Mouse (Mus musculus) activated CD4-positive, CD25-positive, alpha-beta regulatory T cell, adult 4 months (primary cell): Measurements from ENCODE around the gene Mapk14. TPM values are rescaled to one million over a fixed set of nuclear protein-coding genes. Genes with fewer than 3 reads are reported as not detected.

ENCODE experiments used
- ATAC-seq: one replicate; pipeline ENCODE4 v1.8.0; 2017
- polyA plus RNA-seq, 2 experiments: library from polyadenylated mRNA; unstranded; fragments of 100-300 nt; shearing (Covaris generic); gene quantifications; one replicate each; pipeline ENCODE4 v1.2.1; 2017

Mapk14 gene
- polyA plus RNA-seq, 2 experiments from 2014 or later = 17.5 to 22.4 TPM

GRCm38 (mm10) chr17:28785036-28785435, 93.9 kb downstream of the Mapk14 start:
- ATAC-seq = no peak

- no peak for ATAC-seq
These were observed 96.4 kb downstream of the Mapk14 start for GRCm38 (mm10) chr17:28787507-28787906.

- ATAC-seq = no peak
These were observed 105.9 kb downstream of the Mapk14 start for GRCm38 (mm10) chr17:28797031-28797430.

Other genes starting within 250 kb of the Mapk14 start
- gene Fkbp5, start 173.8 kb upstream of the Mapk14 start, polyA plus RNA-seq = 10 to 100 TPM; 17.9 to 24.0 TPM
- gene Armc12, start 160.5 kb upstream of the Mapk14 start, polyA plus RNA-seq = not detected
- not detected for gene Clpsl2, start 141.9 kb upstream of the Mapk14 start, polyA plus RNA-seq
- not detected for gene Clps, start 130.6 kb upstream of the Mapk14 start, polyA plus RNA-seq
- gene Lhfpl5, start 115.7 kb upstream of the Mapk14 start, polyA plus RNA-seq = 1 to 10 TPM in 1 of 2 experiments, under 1 TPM in 1; 0.64 to 1.7 TPM
- gene Srpk1, start 68.6 kb upstream of the Mapk14 start, polyA plus RNA-seq = 100 to 1,000 TPM; 204 to 207 TPM
- gene Slc26a8, start 1.1 kb upstream of the Mapk14 start, polyA plus RNA-seq = not detected
- gene AC170998.1, start 34.8 kb downstream of the Mapk14 start, polyA plus RNA-seq = 1 to 10 TPM; 4.1 to 7.7 TPM
- not detected for gene Mapk13, start 78.0 kb downstream of the Mapk14 start, polyA plus RNA-seq
- gene Brpf3, start 109.8 kb downstream of the Mapk14 start, polyA plus RNA-seq = 1 to 10 TPM; 2.4 to 5.5 TPM
- not detected for gene Pnpla1, start 167.1 kb downstream of the Mapk14 start, polyA plus RNA-seq
- 1 to 10 TPM; 1.5 to 1.6 TPM for gene 4930539E08Rik, start 224.0 kb downstream of the Mapk14 start, polyA plus RNA-seq